Mouse (Mus musculus) hindbrain, embryonic 12.5 days (tissue): ENCODE results near the gene Chd2. TPM values are rescaled to one million over a fixed set of nuclear protein-coding genes. Genes with fewer than 3 reads are reported as not detected.

Experiments used
- ATAC-seq: fragments of 200-750 bp; cut with Nextera tagmentation; 2 replicates; pipeline ENCODE4 v1.8.0; 2017; ENCODE audit warnings: moderate TSS enrichment; ENCODE audit not compliant: low FRiP score
- H3K27ac ChIP-seq: fragments of 300-500 bp; sonication (generic); 2 replicates; pipeline ENCODE4 v1.5.1; 2016; ENCODE audit warnings: mild to moderate bottlenecking
- H3K27me3 ChIP-seq: fragments of 300-500 bp; sonication (generic); 2 replicates; pipeline ENCODE4 v1.6.1; 2016; ENCODE audit warnings: mild to moderate bottlenecking
- H3K36me3 ChIP-seq: fragments of 300-500 bp; sonication (generic); 2 replicates; pipeline ENCODE4 v1.6.1; 2016; ENCODE audit warnings: mild to moderate bottlenecking
- H3K4me1 ChIP-seq: fragments of 300-500 bp; sonication (generic); 2 replicates; pipeline ENCODE4 v1.6.1; 2016
- H3K4me2 ChIP-seq: fragments of 300-500 bp; sonication (generic); replicated peaks from 2 replicates; pipeline ENCODE4 v1.6.1; 2016; ENCODE audit warnings: mild to moderate bottlenecking
- H3K4me3 ChIP-seq: fragments of 300-500 bp; sonication (generic); 2 replicates; pipeline ENCODE4 v1.5.1; 2016; ENCODE audit warnings: mild to moderate bottlenecking
- H3K9ac ChIP-seq: fragments of 300-500 bp; sonication (generic); 2 replicates; pipeline ENCODE4 v1.6.1; 2016; ENCODE audit warnings: mild to moderate bottlenecking, moderate library complexity
- H3K9me3 ChIP-seq: fragments of 300-500 bp; sonication (generic); replicated peaks from 2 replicates; pipeline ENCODE4 v1.6.1; 2016; ENCODE audit warnings: mild to moderate bottlenecking
- WGBS: fragments of 180-500 bp; shearing (Covaris S2); methylation state at CpG from one replicate; pipeline ENCODE4 v1.1.7; 2016; 5-methylcytosine and 5-hydroxymethylcytosine counted together
- polyA plus RNA-seq: library from polyadenylated mRNA; unstranded; fragments of >200 nt; fragmentation: Nextera tagmentation; extraction: Ambion mirVana; gene quantifications from 2 replicates; pipeline ENCODE4 v1.2.1, GENCODE M21; 2016

Chd2 gene
- polyA plus RNA-seq, 1 experiment from 2014 or later = 63.6 TPM

GRCm38 (mm10) chr7:73559170-73559852, 17.7 kb upstream of the Chd2 start:
- H3K36me3 ChIP-seq = no peaks in the 10 kb centered on the region
- peak overlapping the region; percentile 68 for H3K9ac ChIP-seq
- ATAC-seq = no peak
- peaks cover 8% of the 10 kb centered on the region; the same call in 1 of the 2 replicates for H3K4me1 ChIP-seq
- H3K27ac ChIP-seq = peak overlapping the region; percentile 100
- 31% methylated on average over 8 of the region's 8 CpGs for WGBS
- peak overlapping the region; percentile 99 for H3K4me3 ChIP-seq
- peak overlapping the region; percentile 71 for H3K4me2 ChIP-seq
- H3K27me3 ChIP-seq = no peaks in the 10 kb centered on the region
- no peaks in the 10 kb centered on the region for H3K9me3 ChIP-seq

GRCm38 (mm10) chr7:73558293-73559169, 16.9 kb upstream of the Chd2 start:
- Histone ChIP-seq H3K9ac (peak overlapping the region; percentile 100), H3K4me2 (peak overlapping the region; percentile 71), H3K9me3 (no peaks in the 10 kb centered on the region), H3K27ac (peak overlapping the region; percentile 100), H3K36me3 (no peaks in the 10 kb centered on the region), H3K27me3 (no peaks in the 10 kb centered on the region), H3K4me3 (peak overlapping the region; percentile 99), H3K4me1 (peaks cover 8% of the 10 kb centered on the region; the same call in 1 of the 2 replicates)
- under 1% methylated on average over 54 of the region's 60 CpGs for WGBS
- ATAC-seq = peak; percentile 100

- no peaks in the 10 kb centered on the region for H3K36me3 ChIP-seq
- WGBS = under 1% methylated on average over 65 of the region's 80 CpGs
- peaks cover 10% of the 10 kb centered on the region for H3K4me1 ChIP-seq
- peak; percentile 11 for ATAC-seq
- H3K27ac ChIP-seq = peak overlapping the region; percentile 100
- peak overlapping the region; percentile 99 for H3K4me3 ChIP-seq
- H3K27me3 ChIP-seq = no peaks in the 10 kb centered on the region
- H3K9me3 ChIP-seq = no peaks in the 10 kb centered on the region
- H3K9ac ChIP-seq = peak overlapping the region; percentile 100
- peak overlapping the region; percentile 71 for H3K4me2 ChIP-seq
Observed at GRCm38 (mm10) chr7:73557671-73558265, 16.1 kb upstream of the Chd2 start.

GRCm38 (mm10) chr7:73556688-73557667, 15.3 kb upstream of the Chd2 start:
- ATAC-seq = no peak

GRCm38 (mm10) chr7:73555918-73556580, 14.4 kb upstream of the Chd2 start:
- no peaks in the 10 kb centered on the region for H3K27me3 ChIP-seq
- peak overlapping the region; percentile 100 for H3K9ac ChIP-seq
- peak overlapping the region; percentile 51 for H3K4me2 ChIP-seq
- H3K36me3 ChIP-seq = no peaks in the 10 kb centered on the region
- peaks cover 17% of the 10 kb centered on the region for H3K4me1 ChIP-seq
- H3K27ac ChIP-seq = no peak overlapping the region
- WGBS = 20% methylated on average over 4 of the region's 4 CpGs
- H3K9me3 ChIP-seq = no peaks in the 10 kb centered on the region
- peak overlapping the region; percentile 99 for H3K4me3 ChIP-seq
- no peak for ATAC-seq

More at GRCm38 (mm10) chr7:73556688-73557667, 15.3 kb upstream of the Chd2 start:
- Histone ChIP-seq H3K4me3 (peak overlapping the region; percentile 99), H3K27ac (peak overlapping the region; percentile 100), H3K9ac (peak overlapping the region; percentile 100), H3K4me1 (peaks cover 16% of the 10 kb centered on the region), H3K9me3 (no peaks in the 10 kb centered on the region), H3K27me3 (no peaks in the 10 kb centered on the region), H3K36me3 (no peaks in the 10 kb centered on the region), H3K4me2 (peak overlapping the region; percentile 51)
- whole genome bisulfite sequencing = under 1% methylated on average over 25 of the region's 25 CpGs

GRCm38 (mm10) chr7:73554849-73555248, 13.2 kb upstream of the Chd2 start:
- Histone ChIP-seq H3K9ac (no peak overlapping the region), H3K27ac (no peak overlapping the region), H3K27me3 (no peaks in the 10 kb centered on the region), H3K4me3 (no peak overlapping the region), H3K4me2 (peak overlapping the region; percentile 48; the same call in 1 of the 2 replicates), H3K4me1 (peaks cover 16% of the 10 kb centered on the region), H3K36me3 (peaks cover 7% of the 10 kb centered on the region; the same call in 1 of the 2 replicates), H3K9me3 (no peaks in the 10 kb centered on the region)
- ATAC-seq = no peak
- WGBS = 69% methylated on average over 2 of the region's 2 CpGs

- Histone ChIP-seq H3K36me3 (peaks cover 14% of the 10 kb centered on the region), H3K9ac (no peak overlapping the region), H3K27me3 (no peaks in the 10 kb centered on the region), H3K27ac (no peak overlapping the region), H3K4me1 (peaks cover 9% of the 10 kb centered on the region), H3K4me2 (peak overlapping the region; percentile 34; the same call in 1 of the 2 replicates), H3K9me3 (no peaks in the 10 kb centered on the region), H3K4me3 (no peak overlapping the region)
- WGBS = 76% methylated on average over 2 of the region's 2 CpGs
- no peak for ATAC-seq
Observed at GRCm38 (mm10) chr7:73553160-73553559, 11.5 kb upstream of the Chd2 start.

- Histone ChIP-seq H3K27ac (no peak overlapping the region), H3K36me3 (peaks cover 17% of the 10 kb centered on the region), H3K4me1 (peaks cover 11% of the 10 kb centered on the region), H3K9ac (no peak overlapping the region), H3K9me3 (no peaks in the 10 kb centered on the region), H3K27me3 (no peaks in the 10 kb centered on the region), H3K4me2 (peak overlapping the region; percentile 34), H3K4me3 (no peak overlapping the region)
- 94% methylated on average over 7 of the region's 7 CpGs for WGBS
- no peak for ATAC-seq
Observed at GRCm38 (mm10) chr7:73552054-73552750, 10.6 kb upstream of the Chd2 start.

GRCm38 (mm10) chr7:73551370-73551769, 9.7 kb upstream of the Chd2 start:
- Histone ChIP-seq H3K4me2 (no peak overlapping the region), H3K27me3 (no peaks in the 10 kb centered on the region), H3K27ac (no peak overlapping the region), H3K4me1 (peaks cover 17% of the 10 kb centered on the region), H3K4me3 (no peak overlapping the region), H3K36me3 (peaks cover 17% of the 10 kb centered on the region), H3K9ac (no peak overlapping the region), H3K9me3 (no peaks in the 10 kb centered on the region)
- ATAC-seq = no peak

GRCm38 (mm10) chr7:73548051-73548450, 6.4 kb upstream of the Chd2 start:
- peaks cover 22% of the 10 kb centered on the region for H3K36me3 ChIP-seq
- no peak overlapping the region for H3K9ac ChIP-seq
- ATAC-seq = no peak
- no peak overlapping the region for H3K4me3 ChIP-seq
- H3K27me3 ChIP-seq = no peaks in the 10 kb centered on the region
- H3K4me1 ChIP-seq = peaks cover 20% of the 10 kb centered on the region
- WGBS = 91% methylated on average over 2 of the region's 2 CpGs
- H3K4me2 ChIP-seq = no peak overlapping the region
- H3K27ac ChIP-seq = no peak overlapping the region
- H3K9me3 ChIP-seq = no peaks in the 10 kb centered on the region
